ENCODE assay signal across 8 mouse cellular contexts in genomic region chr2:75658727-75659628, GRCm38 (mm10). TPM values are rescaled to one million over a fixed set of nuclear protein-coding genes. Genes with fewer than 3 reads are reported as not detected.
DNase-seq lines count a peak whose midpoint lies in the region; ATAC-seq lines count a peak whose summit lies in the region.

Gene Hnrnpa3 (plus strand): TSS chr2:75659261.

- intact Hi-C loops in left cerebral cortex, postnatal 10 days (cut with DNase I), result loop anchor here (5.0 kb wide), 1 partner anchor 47 kb away; no protein-coding TSS in a partner anchor

- peak; percentile 81 for ATAC-seq in inflammation-experienced regulatory T-cells, adult 6 months
- ATAC-seq in megakaryocyte-erythroid progenitor cell, adult 5-6 weeks (replicated peaks; ENCODE audit: low FRiP score, low TSS enrichment, poor library complexity, severe bottlenecking), result peak; percentile 90

- DNase-seq in adipocyte (ENCODE audit: low spot score), result peak; percentile 99
- DNase-seq in embryo, embryonic 10 days (ENCODE audit: low spot score), result peak; percentile 99
- peak; percentile 97 for DNase-seq in gastrocnemius, postnatal 10 days
- peak; percentile 98 to 99 for DNase-seq in left cerebral cortex, postnatal 10 days (ENCODE audit: extremely low spot score in 1 of 2, low spot score in 2 of 2)
- DNase-seq in right cerebral cortex, postnatal 25 days, result peak; percentile 100
- DNase-seq in urinary bladder, postnatal 4 days (ENCODE audit: low spot score in 2 of 2), result peak; percentile 98 to 100

RNA-seq across cellular contexts. Expression of gene Hnrnpa3, which starts in this region (rescaled TPM):
- total RNA-seq in gastrocnemius, postnatal 10 days (2021), result 100 to 1,000 TPM; 280 to 305 TPM
- polyA plus RNA-seq in inflammation-experienced regulatory T-cells, adult 6 months (2017; shearing (Covaris generic)), result 100 to 1,000 TPM in 2 of 3 experiments, 10 to 100 TPM in 1; 98.6 to 213 (median 185) TPM
- total RNA-seq in left cerebral cortex, postnatal 10 days (2021), result 100 to 1,000 TPM; 329 to 339 TPM
- 791 and 833 TPM in 2 replicates for total RNA-seq in megakaryocyte-erythroid progenitor cell, adult 5-6 weeks (2014; fragmentation: Nextera tagmentation)
- total RNA-seq in megakaryocyte-erythroid progenitor cell, adult 5-6 weeks (2017), result 389 and 460 TPM in 2 replicates

Comparison
In these comparisons a context has a peak if more than half of its experiments do, and no peak if none do; other contexts are left out.
1. Peak in every context shown above with its lines: DNase-seq and ATAC-seq.